Mouse (Mus musculus) neural tube, embryonic 12.5 days (tissue): Measurements from ENCODE around the gene Slamf9. TPM values are rescaled to one million over a fixed set of nuclear protein-coding genes. Genes with fewer than 3 reads are reported as not detected.

Experiments used
- ATAC-seq: fragments of 200-750 bp; cut with Nextera tagmentation; 2 replicates; pipeline ENCODE4 v1.8.0; 2017; ENCODE audit warnings: low read depth, mild to moderate bottlenecking, moderate TSS enrichment, moderate library complexity; ENCODE audit not compliant: low FRiP score
- H3K27ac ChIP-seq: fragments of 300-500 bp; sonication (generic); 2 replicates; pipeline ENCODE4 v1.5.1; 2016
- H3K27me3 ChIP-seq: fragments of 300-500 bp; sonication (generic); replicated peaks from 2 replicates; pipeline ENCODE4 v1.6.1; 2016; ENCODE audit warnings: mild to moderate bottlenecking
- H3K36me3 ChIP-seq: fragments of 300-500 bp; sonication (generic); 2 replicates; pipeline ENCODE4 v1.6.1; 2016; ENCODE audit warnings: mild to moderate bottlenecking
- H3K4me1 ChIP-seq: fragments of 300-500 bp; sonication (generic); 2 replicates; pipeline ENCODE4 v1.6.1; 2016
- H3K4me2 ChIP-seq: fragments of 300-500 bp; sonication (generic); replicated peaks from 2 replicates; pipeline ENCODE4 v1.6.1; 2016; ENCODE audit warnings: mild to moderate bottlenecking
- H3K4me3 ChIP-seq: fragments of 300-500 bp; sonication (generic); 2 replicates; pipeline ENCODE4 v1.5.1; 2016
- H3K9ac ChIP-seq: fragments of 300-500 bp; sonication (generic); 2 replicates; pipeline ENCODE4 v1.6.1; 2016; ENCODE audit warnings: mild to moderate bottlenecking
- H3K9me3 ChIP-seq: fragments of 300-500 bp; sonication (generic); 2 replicates; pipeline ENCODE4 v1.6.1; 2016; ENCODE audit warnings: mild to moderate bottlenecking
- WGBS: fragments of 180-500 bp; shearing (Covaris S2); methylation state at CpG from one replicate; pipeline ENCODE4 v1.1.7; 2016; 5-methylcytosine and 5-hydroxymethylcytosine counted together
- polyA plus RNA-seq: library from polyadenylated mRNA; unstranded; fragments of >200 nt; fragmentation: Nextera tagmentation; extraction: Ambion mirVana; gene quantifications from 2 replicates; pipeline ENCODE4 v1.2.1, GENCODE M21; 2016

The Slamf9 gene
- polyA plus RNA-seq, 1 experiment from 2014 or later: 0.19 TPM

- no peak overlapping the region for H3K27ac ChIP-seq
- no peak for ATAC-seq
- H3K4me1 ChIP-seq: peaks cover 15% of the 10 kb centered on the region
- H3K4me3 ChIP-seq: no peak overlapping the region
- WGBS: 69% methylated on average over 12 of the region's 12 CpGs
- no peak overlapping the region for H3K4me2 ChIP-seq
- no peaks in the 10 kb centered on the region for H3K9me3 ChIP-seq
- no peaks in the 10 kb centered on the region for H3K36me3 ChIP-seq
- H3K9ac ChIP-seq: no peak overlapping the region
- no peaks in the 10 kb centered on the region for H3K27me3 ChIP-seq
Observed at GRCm38 (mm10) chr1:172523699-172524101, 48.5 kb downstream of the Slamf9 start.

DNA sequence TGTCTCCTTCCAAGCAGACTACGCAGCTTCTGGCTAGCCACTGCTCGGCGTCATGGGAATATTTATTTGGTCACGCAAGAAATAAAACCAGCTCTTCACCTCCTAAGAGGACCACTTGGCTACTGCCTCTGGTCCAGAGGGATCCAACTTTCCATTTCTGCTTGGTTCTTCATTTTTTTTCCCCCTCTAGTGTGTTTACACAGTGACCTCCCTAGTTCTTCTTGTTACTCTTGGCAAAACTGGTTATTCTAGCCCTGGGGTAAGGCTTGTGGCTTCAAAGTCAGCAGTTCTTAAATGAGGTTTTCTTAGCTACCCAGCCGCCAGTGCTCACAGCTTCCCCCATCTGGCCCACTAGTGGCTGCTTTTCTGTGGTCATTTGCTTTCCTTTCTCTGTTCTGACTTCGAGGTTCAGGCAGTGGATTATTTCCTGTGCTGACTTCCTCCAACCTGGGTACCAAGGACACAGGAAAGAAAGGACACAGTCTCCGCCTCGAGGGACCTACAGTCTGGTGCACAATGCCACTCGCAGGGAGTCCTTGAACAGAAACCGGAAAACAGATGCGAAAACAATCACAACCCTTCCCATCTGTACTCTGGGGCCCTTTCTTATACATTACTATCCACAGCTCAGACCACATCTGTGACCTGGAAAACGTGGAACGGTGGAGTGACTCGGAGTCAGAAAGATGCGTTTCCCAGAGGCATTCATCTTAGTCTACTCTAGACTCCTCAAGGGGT lies 50.0 kb downstream of the Slamf9 start:
- Histone ChIP-seq H3K36me3 (no peaks in the 10 kb centered on the region), H3K4me1 (peaks cover 15% of the 10 kb centered on the region), H3K4me2 (no peak overlapping the region), H3K27me3 (no peaks in the 10 kb centered on the region), H3K9me3 (no peaks in the 10 kb centered on the region), H3K4me3 (no peak overlapping the region), H3K27ac (no peak overlapping the region), H3K9ac (no peak overlapping the region)
- 36% methylated on average over 15 of the region's 15 CpGs for WGBS
- no peak for ATAC-seq

GRCm38 (mm10) chr1:172525971-172526370 lies 50.8 kb downstream of the Slamf9 start:
- no peak for ATAC-seq
- 80% methylated on average over 7 of the region's 7 CpGs for WGBS

DNA sequence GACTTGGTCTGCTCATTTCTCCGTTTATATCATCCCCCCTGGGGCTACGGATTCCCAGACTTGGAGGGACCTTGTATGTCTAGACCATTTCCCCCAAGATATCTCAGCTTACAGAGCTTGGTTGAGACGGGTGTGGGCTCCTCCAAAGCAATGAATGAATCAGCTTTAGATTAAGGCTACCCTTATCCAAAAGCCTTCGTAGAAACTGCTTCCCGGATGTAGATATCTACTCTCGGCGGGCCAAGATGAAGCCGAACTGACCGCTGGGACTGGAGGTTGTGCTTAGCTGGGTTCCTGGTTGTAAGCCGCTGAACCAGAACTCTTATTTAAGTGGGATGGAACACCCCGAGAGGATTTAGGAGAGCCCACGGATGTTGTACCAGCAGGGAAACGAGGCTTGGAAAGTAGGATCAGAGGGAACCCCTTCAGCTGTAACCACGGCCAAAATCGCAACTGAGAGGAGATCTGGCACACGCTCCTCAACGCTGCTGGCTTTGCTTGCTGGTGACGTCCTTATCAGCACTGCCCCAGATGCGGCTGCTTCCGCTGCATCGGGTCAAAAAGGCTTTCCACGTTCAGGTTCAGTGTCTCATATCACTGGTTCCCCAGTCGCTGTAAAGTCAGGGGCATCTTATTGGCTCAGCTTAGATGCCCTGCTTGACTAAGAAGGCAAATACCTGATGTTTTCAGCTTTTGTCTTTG lies 51.4 kb downstream of the Slamf9 start:
- H3K4me2 ChIP-seq: no peak overlapping the region
- no peaks in the 10 kb centered on the region for H3K36me3 ChIP-seq
- no peak overlapping the region for H3K27ac ChIP-seq
- no peak for ATAC-seq
- no peaks in the 10 kb centered on the region for H3K9me3 ChIP-seq
- H3K4me3 ChIP-seq: no peak overlapping the region
- no peak overlapping the region for H3K9ac ChIP-seq
- 83% methylated on average over 23 of the region's 23 CpGs for WGBS
- H3K27me3 ChIP-seq: 0 out of 2 replicates have a peak, but pooled peaks cover under 1% of the 10 kb centered on the region
- peaks cover 15% of the 10 kb centered on the region for H3K4me1 ChIP-seq

More at GRCm38 (mm10) chr1:172525971-172526370, 50.8 kb downstream of the Slamf9 start:
- no peaks in the 10 kb centered on the region for H3K9me3 ChIP-seq
- H3K36me3 ChIP-seq: no peaks in the 10 kb centered on the region
- H3K4me2 ChIP-seq: no peak overlapping the region
- no peak overlapping the region for H3K4me3 ChIP-seq
- no peak overlapping the region for H3K27ac ChIP-seq
- peaks cover 18% of the 10 kb centered on the region for H3K4me1 ChIP-seq
- no peak overlapping the region for H3K9ac ChIP-seq
- no peaks in the 10 kb centered on the region for H3K27me3 ChIP-seq

- H3K27me3 ChIP-seq: peaks cover 6% of the 10 kb centered on the region; the same call in 1 of the 2 replicates
- H3K27ac ChIP-seq: no peak overlapping the region
- no peak for ATAC-seq
- H3K9ac ChIP-seq: no peak overlapping the region
- no peaks in the 10 kb centered on the region for H3K9me3 ChIP-seq
- H3K4me2 ChIP-seq: no peak overlapping the region
- H3K36me3 ChIP-seq: no peaks in the 10 kb centered on the region
- peaks cover 18% of the 10 kb centered on the region for H3K4me1 ChIP-seq
- no peak overlapping the region for H3K4me3 ChIP-seq
- WGBS: 94% methylated on average over 10 of the region's 10 CpGs
Observed at GRCm38 (mm10) chr1:172527431-172527830, 52.3 kb downstream of the Slamf9 start.

Other genes with a start within 250 kb of the Slamf9 start
- gene Atp1a4, start 216.9 kb upstream of the Slamf9 start, polyA plus RNA-seq: not detected in 2 replicates
- gene Igsf8, start 213.7 kb upstream of the Slamf9 start, polyA plus RNA-seq: 165 and 171 TPM in 2 replicates
- 14.5 and 14.9 TPM in 2 replicates for gene Atp1a2, start 177.3 kb upstream of the Slamf9 start, polyA plus RNA-seq
- 1.4 and 1.6 TPM in 2 replicates for gene Kcnj9, start 146.0 kb upstream of the Slamf9 start, polyA plus RNA-seq
- 0.96 and 1.3 TPM in 2 replicates for gene Kcnj10, start 134.1 kb upstream of the Slamf9 start, polyA plus RNA-seq
- gene Pigm, start 98.8 kb upstream of the Slamf9 start, polyA plus RNA-seq: 8.3 and 9.4 TPM in 2 replicates
- 83.5 and 84.1 TPM in 2 replicates for gene Igsf9, start 6.4 kb downstream of the Slamf9 start, polyA plus RNA-seq
- gene Tagln2, start 24.7 kb downstream of the Slamf9 start, polyA plus RNA-seq: 105 and 131 TPM in 2 replicates
- 2.3 and 2.5 TPM in 2 replicates for gene Cfap45, start 45.4 kb downstream of the Slamf9 start, polyA plus RNA-seq
- 0.31 and 0.58 TPM in 2 replicates for gene Vsig8, start 80.6 kb downstream of the Slamf9 start, polyA plus RNA-seq
- gene Slamf8, start 115.2 kb downstream of the Slamf9 start, polyA plus RNA-seq: not detected in 2 replicates
- 0.16 and 0.19 TPM in 2 replicates for gene Fcrl6, start 127.2 kb downstream of the Slamf9 start, polyA plus RNA-seq
- gene Dusp23, start 157.6 kb downstream of the Slamf9 start, polyA plus RNA-seq: 20.0 and 20.8 TPM in 2 replicates
- 1.7 and 1.8 TPM in 2 replicates for gene Crp, start 222.7 kb downstream of the Slamf9 start, polyA plus RNA-seq